Mouse (Mus musculus) olfactory bulb, adult 2 months (tissue): ENCODE measurements around the gene Plcb4.

Experiments used
- CTCF ChIP-seq: fragments of 200-500 bp; IDR thresholded peaks from 2 replicates; pipeline ENCODE4 v1.5.1; 2012; ENCODE audit warnings: low read depth, mild to moderate bottlenecking, low read length, moderate library complexity; ENCODE audit not compliant: insufficient read depth
- POLR2A ChIP-seq: fragments of 200-500 bp; IDR thresholded peaks from 2 replicates; pipeline ENCODE4 v1.6.1; 2012; ENCODE audit warnings: mild to moderate bottlenecking, low read depth, low read length, moderate library complexity; ENCODE audit not compliant: insufficient read depth

- no peak for TF ChIP-seq CTCF
- no peak for TF ChIP-seq POLR2A
Measured at GRCm38 (mm10) chr2:135755792-135756191, 97.0 kb downstream of the Plcb4 start.
